Mouse (Mus musculus) liver, embryonic 12.5 days (tissue): ENCODE results near the gene Lnx2. TPM values are rescaled to one million over a fixed set of nuclear protein-coding genes. Genes with fewer than 3 reads are reported as not detected.

Source experiments
- ATAC-seq: fragments of 200-750 bp; cut with Nextera tagmentation; 2 replicates; pipeline ENCODE4 v1.8.0; 2017; ENCODE audit warnings: moderate number of reproducible peaks, mild to moderate bottlenecking, moderate library complexity
- H3K27ac ChIP-seq: fragments of 300-500 bp; sonication (generic); 2 replicates; pipeline ENCODE4 v1.5.1; 2016; ENCODE audit warnings: mild to moderate bottlenecking
- H3K27me3 ChIP-seq: fragments of 300-500 bp; sonication (generic); replicated peaks from 2 replicates; pipeline ENCODE4 v1.6.1; 2016; ENCODE audit warnings: mild to moderate bottlenecking, moderate library complexity
- H3K36me3 ChIP-seq: fragments of 300-500 bp; sonication (generic); 2 replicates; pipeline ENCODE4 v1.6.1; 2016; ENCODE audit warnings: mild to moderate bottlenecking, moderate library complexity
- H3K4me1 ChIP-seq: fragments of 300-500 bp; sonication (generic); 2 replicates; pipeline ENCODE4 v1.6.1; 2016
- H3K4me2 ChIP-seq: fragments of 300-500 bp; sonication (generic); 2 replicates; pipeline ENCODE4 v1.6.1; 2016; ENCODE audit warnings: mild to moderate bottlenecking, moderate library complexity
- H3K4me3 ChIP-seq: fragments of 300-500 bp; sonication (generic); 2 replicates; pipeline ENCODE4 v1.5.1; 2016; ENCODE audit warnings: mild to moderate bottlenecking, moderate library complexity
- H3K9ac ChIP-seq: fragments of 300-500 bp; sonication (generic); 2 replicates; pipeline ENCODE4 v1.6.1; 2016; ENCODE audit warnings: mild to moderate bottlenecking, moderate library complexity
- H3K9me3 ChIP-seq: fragments of 300-500 bp; sonication (generic); replicated peaks from 2 replicates; pipeline ENCODE4 v1.6.1; 2016; ENCODE audit warnings: mild to moderate bottlenecking, moderate library complexity
- WGBS: fragments of 180-500 bp; shearing (Covaris S2); methylation state at CpG from one replicate; pipeline ENCODE4 v1.1.7; 2016; ENCODE audit not compliant: insufficient replicate concordance; 5-methylcytosine and 5-hydroxymethylcytosine counted together
- polyA plus RNA-seq: library from polyadenylated mRNA; unstranded; fragments of >200 nt; fragmentation: Nextera tagmentation; extraction: Ambion mirVana; gene quantifications from 2 replicates; pipeline ENCODE4 v1.2.1, GENCODE M21; 2016

Gene Lnx2
- polyA plus RNA-seq, 1 experiment from 2014 or later, result 6.5 TPM

- Histone ChIP-seq H3K4me3 (no peak overlapping the region), H3K9ac (no peak overlapping the region), H3K4me1 (no peaks in the 10 kb centered on the region), H3K36me3 (peaks cover 80% of the 10 kb centered on the region), H3K9me3 (no peaks in the 10 kb centered on the region), H3K27me3 (no peaks in the 10 kb centered on the region), H3K4me2 (no peak overlapping the region), H3K27ac (no peak overlapping the region)
- 86% methylated on average over 18 of the region's 18 CpGs for WGBS
- ATAC-seq, result no peak
Observed at GRCm38 (mm10) chr5:147023245-147023970, 53.0 kb downstream of the Lnx2 start.

- Histone ChIP-seq H3K27ac (no peak overlapping the region), H3K9me3 (no peaks in the 10 kb centered on the region), H3K4me3 (no peak overlapping the region), H3K9ac (no peak overlapping the region), H3K36me3 (peaks cover 71% of the 10 kb centered on the region), H3K4me1 (no peaks in the 10 kb centered on the region), H3K4me2 (no peak overlapping the region), H3K27me3 (no peaks in the 10 kb centered on the region)
- WGBS, result 66% methylated on average over 5 of the region's 5 CpGs
- no peak for ATAC-seq
Observed at GRCm38 (mm10) chr5:147021546-147022265, 54.7 kb downstream of the Lnx2 start.

- no peaks in the 10 kb centered on the region for H3K4me1 ChIP-seq
- no peak overlapping the region for H3K27ac ChIP-seq
Observed at GRCm38 (mm10) chr5:147020579-147020978, 55.8 kb downstream of the Lnx2 start.

GRCm38 (mm10) chr5:147018761-147019160, 57.6 kb downstream of the Lnx2 start:
- Histone ChIP-seq H3K27ac (no peak overlapping the region), H3K9ac (no peak overlapping the region), H3K4me2 (no peak overlapping the region), H3K4me3 (no peak overlapping the region), H3K9me3 (no peaks in the 10 kb centered on the region), H3K36me3 (peaks cover 56% of the 10 kb centered on the region), H3K27me3 (no peaks in the 10 kb centered on the region), H3K4me1 (no peaks in the 10 kb centered on the region)
- ATAC-seq, result no peak
- WGBS, result 80% methylated on average over 11 of the region's 11 CpGs

More at GRCm38 (mm10) chr5:147020579-147020978, 55.8 kb downstream of the Lnx2 start:
- no peaks in the 10 kb centered on the region for H3K27me3 ChIP-seq
- WGBS, result 82% methylated on average over 11 of the region's 11 CpGs
- no peak overlapping the region for H3K4me3 ChIP-seq
- no peaks in the 10 kb centered on the region for H3K9me3 ChIP-seq
- no peak overlapping the region for H3K9ac ChIP-seq
- no peak for ATAC-seq
- no peak overlapping the region for H3K4me2 ChIP-seq
- H3K36me3 ChIP-seq, result peaks cover 70% of the 10 kb centered on the region

- no peak for ATAC-seq
- 78% methylated on average over 11 of the region's 11 CpGs for WGBS
- Histone ChIP-seq H3K4me3 (no peak overlapping the region), H3K27me3 (no peaks in the 10 kb centered on the region), H3K9me3 (no peaks in the 10 kb centered on the region), H3K36me3 (peaks cover 46% of the 10 kb centered on the region), H3K4me1 (no peaks in the 10 kb centered on the region), H3K9ac (no peak overlapping the region), H3K4me2 (no peak overlapping the region), H3K27ac (no peak overlapping the region)
Observed at GRCm38 (mm10) chr5:147017526-147017925, 58.9 kb downstream of the Lnx2 start.

GRCm38 (mm10) chr5:147016622-147017021, 59.8 kb downstream of the Lnx2 start:
- H3K9me3 ChIP-seq, result no peaks in the 10 kb centered on the region
- no peak overlapping the region for H3K27ac ChIP-seq
- H3K36me3 ChIP-seq, result peaks cover 42% of the 10 kb centered on the region
- WGBS, result 86% methylated on average over 12 of the region's 12 CpGs
- no peak overlapping the region for H3K4me3 ChIP-seq
- no peak overlapping the region for H3K4me2 ChIP-seq
- no peaks in the 10 kb centered on the region for H3K27me3 ChIP-seq
- no peaks in the 10 kb centered on the region for H3K4me1 ChIP-seq
- H3K9ac ChIP-seq, result no peak overlapping the region
- ATAC-seq, result no peak

GRCm38 (mm10) chr5:147015191-147015590, 61.2 kb downstream of the Lnx2 start:
- no peak overlapping the region for H3K27ac ChIP-seq
- H3K4me2 ChIP-seq, result no peak overlapping the region
- no peaks in the 10 kb centered on the region for H3K9me3 ChIP-seq
- no peak overlapping the region for H3K9ac ChIP-seq
- H3K4me3 ChIP-seq, result no peak overlapping the region
- WGBS, result 73% methylated on average over 7 of the region's 7 CpGs
- no peak for ATAC-seq
- no peaks in the 10 kb centered on the region for H3K4me1 ChIP-seq
- H3K27me3 ChIP-seq, result no peaks in the 10 kb centered on the region
- H3K36me3 ChIP-seq, result peaks cover 35% of the 10 kb centered on the region

GRCm38 (mm10) chr5:147013845-147014244, 62.5 kb downstream of the Lnx2 start:
- no peak overlapping the region for H3K9ac ChIP-seq
- peaks cover 22% of the 10 kb centered on the region for H3K36me3 ChIP-seq
- no peaks in the 10 kb centered on the region for H3K4me1 ChIP-seq
- no peaks in the 10 kb centered on the region for H3K27me3 ChIP-seq
- no peaks in the 10 kb centered on the region for H3K9me3 ChIP-seq
- H3K4me3 ChIP-seq, result no peak overlapping the region
- H3K27ac ChIP-seq, result no peak overlapping the region
- ATAC-seq, result no peak
- no peak overlapping the region for H3K4me2 ChIP-seq
- 53% methylated on average over 6 of the region's 6 CpGs for WGBS

- 73% methylated on average over 10 of the region's 10 CpGs for WGBS
- no peaks in the 10 kb centered on the region for H3K27me3 ChIP-seq
- no peak overlapping the region for H3K27ac ChIP-seq
- no peak for ATAC-seq
- H3K36me3 ChIP-seq, result peaks cover 5% of the 10 kb centered on the region; the same call in 1 of the 2 replicates
- no peak overlapping the region for H3K9ac ChIP-seq
- no peaks in the 10 kb centered on the region for H3K4me1 ChIP-seq
- no peak overlapping the region for H3K4me3 ChIP-seq
- H3K9me3 ChIP-seq, result no peaks in the 10 kb centered on the region
- H3K4me2 ChIP-seq, result no peak overlapping the region
Observed at GRCm38 (mm10) chr5:147011333-147011732, 65.1 kb downstream of the Lnx2 start.

GRCm38 (mm10) chr5:147003303-147003702, 73.1 kb downstream of the Lnx2 start:
- ATAC-seq, result no peak
- no peaks in the 10 kb centered on the region for H3K4me1 ChIP-seq
- peaks cover 11% of the 10 kb centered on the region; the same call in 1 of the 2 replicates for H3K9me3 ChIP-seq
- H3K36me3 ChIP-seq, result no peaks in the 10 kb centered on the region
- H3K4me2 ChIP-seq, result no peak overlapping the region
- no peaks in the 10 kb centered on the region for H3K27me3 ChIP-seq
- no peak overlapping the region for H3K27ac ChIP-seq
- 57% methylated on average over 1 of the region's 1 CpGs for WGBS
- H3K9ac ChIP-seq, result no peak overlapping the region
- H3K4me3 ChIP-seq, result no peak overlapping the region

- Histone ChIP-seq H3K27ac (no peak overlapping the region), H3K9ac (no peak overlapping the region), H3K4me3 (no peak overlapping the region), H3K9me3 (peaks cover 11% of the 10 kb centered on the region; the same call in 1 of the 2 replicates), H3K36me3 (no peaks in the 10 kb centered on the region), H3K27me3 (no peaks in the 10 kb centered on the region), H3K4me1 (no peaks in the 10 kb centered on the region), H3K4me2 (no peak overlapping the region)
- no peak for ATAC-seq
- 70% methylated on average over 4 of the region's 4 CpGs for whole genome bisulfite sequencing
Observed at GRCm38 (mm10) chr5:147001312-147001711, 75.1 kb downstream of the Lnx2 start.

- 83% methylated on average over 12 of the region's 12 CpGs for WGBS
- H3K36me3 ChIP-seq, result no peaks in the 10 kb centered on the region
- no peak overlapping the region for H3K27ac ChIP-seq
- peaks cover 6% of the 10 kb centered on the region; the same call in 1 of the 2 replicates for H3K9me3 ChIP-seq
- H3K4me2 ChIP-seq, result no peak overlapping the region
- no peaks in the 10 kb centered on the region for H3K27me3 ChIP-seq
- no peak for ATAC-seq
- H3K9ac ChIP-seq, result no peak overlapping the region
- H3K4me1 ChIP-seq, result no peaks in the 10 kb centered on the region
- H3K4me3 ChIP-seq, result no peak overlapping the region
Observed at GRCm38 (mm10) chr5:146998802-146999201, 77.6 kb downstream of the Lnx2 start.
